Mouse (Mus musculus) left cerebral cortex, adult 18-20 months (tissue): ENCODE measurements around the gene Atp6v0e. TPM values are rescaled to one million over a fixed set of nuclear protein-coding genes. Genes with fewer than 3 reads are reported as not detected.

Source experiments
- DNase-seq, 2 experiments: peaks; one replicate each; pipeline ENCODE4 v3.0.0; 2021 to 2022; ENCODE audit warnings: low spot score in 2 of 2, mixed read lengths in 1 of 2
- total RNA-seq, 2 experiments: library from RNA; stranded (reverse); gene quantifications; 2 replicates each; pipeline ENCODE4 v1.2.3; 2021

Gene Atp6v0e
- total RNA-seq, 2 experiments from 2014 or later: 41.2 to 43.6 TPM

DNA sequence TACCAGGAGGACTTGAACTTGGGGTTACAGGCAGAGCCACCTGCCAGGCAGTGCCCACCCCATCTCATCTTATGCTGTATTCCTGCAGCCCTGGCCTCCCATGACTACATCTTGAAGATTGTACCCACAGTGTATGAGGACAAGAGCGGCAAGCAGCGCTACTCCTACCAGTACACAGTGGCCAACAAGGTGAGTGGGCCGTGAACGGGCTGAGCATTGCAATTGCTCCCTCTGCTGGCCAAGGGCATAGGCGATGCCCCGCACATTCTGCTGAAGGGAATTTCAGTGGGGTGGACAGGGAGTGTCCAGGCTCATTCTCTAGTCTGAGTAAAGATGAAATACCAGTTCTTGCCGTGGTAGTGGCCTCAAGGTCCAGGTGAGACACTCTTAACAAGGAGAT is 24.4 kb upstream of the Atp6v0e start:
- DNase-seq: peak; percentile 74 to 87

DNA sequence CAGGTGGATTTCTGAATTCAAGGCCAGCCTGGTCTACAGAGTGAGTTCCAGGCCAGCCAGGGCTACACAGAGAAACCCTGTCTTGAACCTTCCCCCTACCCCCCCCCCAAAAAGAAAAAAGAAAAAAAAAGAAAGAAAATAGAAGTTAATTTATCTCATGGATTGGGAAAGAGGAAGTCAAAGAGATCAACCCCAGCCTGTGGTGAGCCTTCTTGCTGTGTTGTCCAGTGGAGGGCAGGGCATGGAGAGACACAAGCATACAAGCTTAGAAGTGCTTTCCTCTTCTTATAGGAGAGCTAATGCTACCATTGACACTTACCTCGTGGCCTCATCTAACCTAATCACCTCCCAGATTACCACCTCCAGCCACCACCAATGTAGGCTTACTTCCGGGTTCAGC is 23.2 kb upstream of the Atp6v0e start:
- DNase-seq: no peak

DNA sequence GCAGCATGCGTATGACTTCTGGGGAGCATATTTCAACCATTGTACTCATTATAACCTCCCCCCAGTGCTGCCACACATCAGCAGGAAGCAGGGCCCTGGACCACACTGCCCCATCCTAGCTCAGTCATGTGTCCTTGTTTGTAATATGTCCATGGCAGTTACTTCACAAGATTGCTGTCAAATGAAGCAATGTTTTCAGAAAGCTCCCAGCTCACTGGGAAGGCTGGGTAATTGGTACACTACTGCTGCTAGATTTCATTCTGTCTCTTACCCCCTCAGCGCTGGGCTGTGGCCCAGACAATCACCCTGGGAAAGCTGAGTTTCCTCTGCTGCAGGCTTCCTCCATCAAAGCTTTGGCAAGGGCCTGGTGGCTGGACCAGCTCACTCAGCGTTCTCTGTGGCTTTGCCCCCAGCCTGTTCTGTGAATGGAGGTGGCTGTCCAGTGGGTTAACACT is 22.7 kb upstream of the Atp6v0e start:
- no peak for DNase-seq

GRCm38 (mm10) chr17:26643456-26643855 is 19.6 kb upstream of the Atp6v0e start:
- DNase-seq: no peak

- DNase-seq: no peak
Measured at GRCm38 (mm10) chr17:26643993-26644392, 19.0 kb upstream of the Atp6v0e start.

- no peak for DNase-seq
Measured at GRCm38 (mm10) chr17:26644509-26645410, 18.3 kb upstream of the Atp6v0e start.

GRCm38 (mm10) chr17:26645411-26645854 is 17.6 kb upstream of the Atp6v0e start:
- no peak for DNase-seq

DNA sequence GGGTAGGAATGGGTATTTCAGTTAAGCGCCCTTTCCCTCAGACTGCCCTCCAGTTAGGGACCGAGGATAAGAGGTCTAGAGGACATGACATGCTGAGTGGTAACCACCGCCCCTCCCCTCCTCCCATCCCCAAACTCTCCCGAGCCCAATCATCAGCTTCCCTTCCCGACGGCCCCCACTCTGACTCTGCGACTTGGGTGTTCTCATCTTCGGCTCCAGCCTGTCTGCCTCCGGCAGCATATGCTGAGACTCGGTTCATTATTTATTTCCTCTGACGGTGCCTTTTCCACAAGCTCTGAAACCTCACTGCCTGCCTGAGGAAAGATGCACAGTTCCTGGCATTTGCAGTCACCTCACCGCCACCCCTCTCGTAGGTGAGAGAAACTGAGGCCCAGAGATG is 15.7 kb upstream of the Atp6v0e start:
- no peak for DNase-seq

- no peak for DNase-seq
Measured at GRCm38 (mm10) chr17:26649565-26649964, 13.5 kb upstream of the Atp6v0e start.

DNA sequence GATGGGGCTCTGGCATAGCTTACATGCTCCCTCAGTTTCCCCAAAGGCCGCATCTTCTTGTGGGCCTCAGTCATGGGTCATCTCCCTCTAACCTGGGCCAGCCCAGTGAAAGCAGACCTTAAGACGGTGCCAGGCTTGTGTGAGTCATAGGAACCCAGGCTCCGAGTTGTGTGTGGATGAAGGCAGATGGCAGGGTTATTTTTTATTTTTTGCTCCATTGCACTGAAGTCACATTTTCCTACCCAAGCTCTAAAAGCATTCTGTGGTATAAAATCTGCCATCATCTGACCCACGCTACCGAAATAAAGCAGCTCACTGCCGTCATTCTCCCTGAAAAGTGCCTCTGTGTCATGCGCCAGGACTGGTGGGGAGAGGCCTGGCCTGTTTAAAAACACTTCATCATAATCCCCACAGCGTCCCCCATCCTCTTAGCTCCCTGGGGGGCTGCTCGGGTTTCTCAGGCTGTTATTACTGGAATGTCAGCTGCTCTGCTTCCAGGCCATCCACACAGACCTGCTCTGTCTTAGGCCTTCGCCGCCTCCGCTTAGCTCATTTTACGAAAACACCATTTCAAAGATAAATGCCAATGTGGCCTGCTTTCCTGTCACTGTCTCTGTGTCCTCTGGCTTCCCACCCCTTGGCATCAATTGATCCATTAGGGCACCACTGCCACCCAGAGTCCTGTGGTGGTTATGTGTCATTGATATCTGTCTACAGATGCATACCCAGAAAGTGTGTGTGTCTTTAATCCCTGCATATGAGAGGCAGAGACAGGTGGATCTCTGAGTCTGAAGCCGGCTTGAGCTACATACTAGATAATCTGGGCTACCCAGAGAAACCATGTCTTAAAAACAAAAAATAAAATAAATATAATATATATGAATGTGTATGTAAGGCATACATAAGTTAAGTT is 12.3 kb upstream of the Atp6v0e start:
- DNase-seq: peak in 1 of 2 experiments; percentile 58

DNA sequence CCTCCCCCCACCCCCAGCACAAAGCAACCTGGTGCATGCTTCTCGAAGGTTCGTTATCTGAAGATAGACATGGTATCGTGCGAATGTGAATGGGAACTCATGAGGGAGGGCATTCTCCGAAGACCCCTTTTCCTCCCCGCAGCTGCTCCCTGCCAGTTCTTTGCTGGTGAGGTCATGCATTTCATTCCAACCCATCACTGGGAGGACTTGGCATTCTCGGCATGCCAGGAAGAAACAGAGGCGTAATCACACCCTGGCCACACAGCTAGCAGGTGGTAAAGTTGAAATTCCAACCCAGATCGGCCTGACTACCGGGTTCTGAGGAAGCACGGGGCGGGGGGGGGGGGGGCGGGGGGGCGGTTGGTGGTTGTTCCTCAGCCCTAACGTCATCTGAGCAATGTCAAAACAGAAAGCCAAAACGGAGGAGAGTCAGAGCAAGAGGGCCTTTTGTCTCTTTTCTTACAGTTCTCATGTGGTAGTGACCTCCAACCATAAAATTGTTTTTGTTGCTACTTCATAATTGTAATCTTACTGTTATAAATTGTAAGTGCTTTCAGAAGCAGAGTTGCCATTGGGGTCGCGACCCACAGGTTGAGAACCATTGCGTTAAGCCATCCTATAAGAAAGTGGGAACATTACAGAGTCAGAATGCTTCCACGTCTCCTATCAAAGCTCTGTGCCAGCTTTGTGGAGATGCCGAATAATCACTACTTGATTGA is 4.0 kb upstream of the Atp6v0e start:
- DNase-seq: no peak

- DNase-seq: no peak
Measured at GRCm38 (mm10) chr17:26659573-26659915, 3.5 kb upstream of the Atp6v0e start.

DNA sequence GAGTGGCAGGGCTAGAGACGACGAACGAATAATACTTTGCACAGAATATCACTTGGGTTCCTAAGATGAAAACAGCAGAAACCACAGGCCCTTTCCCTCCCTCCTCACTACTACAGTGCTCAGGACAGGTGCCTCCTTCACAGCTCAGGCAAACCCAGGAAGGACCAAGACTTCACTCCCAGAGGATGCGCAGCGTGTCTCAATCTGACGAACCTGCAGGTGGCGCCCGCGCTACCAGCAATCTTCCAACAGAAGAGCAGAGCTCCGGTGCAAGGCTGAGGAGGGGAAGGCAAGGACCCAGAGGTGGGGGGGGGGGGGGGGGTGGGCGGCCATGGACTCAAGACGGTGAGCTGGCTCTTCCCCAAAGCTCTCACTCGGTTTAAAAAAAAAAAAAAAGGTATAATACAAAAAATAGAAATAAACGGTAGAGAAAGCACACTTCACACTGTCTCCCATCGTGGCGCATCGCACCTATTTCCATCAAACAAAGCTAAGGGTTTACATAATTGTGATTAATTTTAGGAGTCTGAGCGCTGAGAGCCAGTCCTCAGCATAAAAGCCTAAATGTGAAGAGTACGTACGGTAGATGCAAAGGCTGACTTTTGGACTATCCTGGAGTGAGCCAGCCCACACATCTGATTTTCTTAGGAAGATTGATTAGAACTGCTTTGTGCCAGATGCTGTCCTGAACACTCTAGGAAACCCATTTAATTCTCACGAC is 2.7 kb upstream of the Atp6v0e start:
- peak; percentile 90 to 92 for DNase-seq

DNA sequence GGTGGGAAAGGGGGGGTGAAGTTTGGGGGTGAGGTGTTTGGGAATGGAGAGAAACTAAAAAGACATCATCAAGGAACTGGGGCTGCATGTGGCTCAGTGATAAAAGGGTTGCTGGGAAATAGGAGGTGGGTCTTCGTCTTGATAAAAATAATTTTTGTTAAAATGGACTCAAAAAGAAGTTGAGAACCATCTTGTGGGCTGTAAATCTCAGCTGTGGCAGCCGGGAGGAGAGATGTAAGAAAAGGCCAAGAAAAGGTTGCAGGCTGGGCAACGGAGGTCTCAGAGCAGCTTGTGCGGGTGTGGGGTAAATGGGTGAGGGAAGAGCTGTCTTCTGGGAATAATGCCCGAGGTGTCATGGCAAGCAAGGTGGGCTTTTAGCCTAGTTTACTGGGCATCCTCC is 827 bp upstream of the Atp6v0e start:
- no peak for DNase-seq

- DNase-seq: no peak
Measured at GRCm38 (mm10) chr17:26665600-26665999, 2.6 kb downstream of the Atp6v0e start.

- DNase-seq: no peak
Measured at GRCm38 (mm10) chr17:26671268-26671667, 8.2 kb downstream of the Atp6v0e start.

DNA sequence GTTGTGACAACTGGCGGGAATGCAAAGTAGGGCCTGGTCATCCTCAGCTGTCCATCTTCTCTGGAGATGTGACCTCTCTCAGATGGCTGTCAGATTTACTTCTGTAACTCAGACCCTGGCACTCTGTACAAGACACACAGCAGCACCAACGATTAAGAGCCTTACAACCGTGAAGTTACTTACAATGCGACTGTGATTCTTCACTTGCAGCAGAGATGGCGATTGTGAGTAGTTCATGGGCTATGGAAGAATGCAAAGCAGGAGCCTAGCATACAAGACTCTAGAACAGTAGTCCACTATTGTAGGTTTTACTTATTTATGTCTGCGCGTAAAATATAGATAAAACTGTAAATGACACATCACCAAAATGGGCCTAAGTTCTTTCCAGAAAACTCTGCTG is 12.8 kb downstream of the Atp6v0e start:
- DNase-seq: no peak

DNA sequence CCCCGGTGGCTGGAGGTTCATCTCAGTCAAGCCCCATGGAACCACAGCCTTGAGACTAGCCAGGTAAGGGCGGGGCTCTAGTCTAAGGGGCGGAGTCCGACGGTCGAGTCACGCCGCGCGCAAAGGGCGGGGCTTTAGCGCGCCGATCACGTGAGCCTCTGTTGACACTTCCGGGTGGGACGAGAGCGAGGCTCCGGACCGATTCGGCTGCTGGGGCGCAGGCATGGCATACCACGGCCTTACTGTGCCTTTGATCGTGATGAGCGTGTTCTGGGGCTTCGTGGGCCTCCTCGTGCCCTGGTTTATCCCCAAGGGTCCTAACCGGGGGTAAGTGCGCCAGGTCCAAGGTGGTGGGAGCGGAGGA is 13.2 kb downstream of the Atp6v0e start:
- peak; percentile 88 to 91 for DNase-seq

DNA sequence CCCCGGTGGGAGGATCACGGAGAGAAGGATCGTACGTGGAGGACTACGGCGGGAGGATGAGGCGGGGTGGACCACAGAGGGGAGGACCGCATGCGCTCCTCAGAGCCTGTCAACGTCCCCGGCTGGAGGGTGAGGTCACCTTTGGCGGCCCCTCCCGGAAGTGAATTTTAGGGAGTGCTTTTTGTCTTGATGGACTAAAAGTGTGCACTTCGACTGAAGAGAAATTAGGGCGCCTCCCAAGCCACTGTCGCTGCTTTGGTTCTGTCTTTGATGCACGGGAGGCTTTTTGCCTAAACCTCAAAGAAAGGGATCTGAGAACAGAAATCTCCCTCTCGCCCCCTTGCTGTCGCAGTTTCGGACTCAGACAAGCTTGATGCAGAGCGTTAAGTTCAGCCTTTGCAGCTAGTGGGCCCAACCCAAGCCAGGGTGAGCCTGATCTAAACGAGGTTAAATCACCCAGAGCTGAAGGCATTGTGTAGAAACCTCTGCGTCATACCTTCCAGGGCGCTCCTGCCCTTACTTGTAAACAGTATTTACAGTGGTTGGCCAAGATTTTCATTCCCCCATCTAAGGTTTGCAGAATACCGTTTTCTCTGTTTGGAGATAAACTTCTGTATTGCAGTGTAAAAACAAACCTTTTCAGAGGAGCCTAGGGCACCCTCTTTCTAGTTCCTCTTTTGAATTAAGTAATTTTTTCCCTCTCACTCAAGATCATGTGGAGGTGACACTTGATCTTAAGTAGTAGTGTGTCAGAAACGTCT is 13.8 kb downstream of the Atp6v0e start:
- peak in 1 of 2 experiments; percentile 65 for DNase-seq
